Mouse (Mus musculus): ENCODE measurements around the gene Nprl3. TPM values are rescaled to one million over a fixed set of nuclear protein-coding genes. Genes with fewer than 3 reads are reported as not detected.
"Not testable (repeated sequence)": the region's sequence is repeated elsewhere in the genome, so short reads cannot be mapped to it uniquely, and the experiment has no call there.

Gene Nprl3
- total and polyA plus RNA-seq, 2 experiments from 2014 or later = 29.9 to 64.1 TPM

- Histone ChIP-seq H3K9me3 (replicated peaks; ENCODE audit: control insufficient read depth, low read length) (no peaks in the 10 kb centered on the region), H3K27me3 (ENCODE audit: control insufficient read depth, insufficient read depth, low read length) (no peaks in the 10 kb centered on the region), H3K36me3 (replicated peaks; ENCODE audit: control insufficient read depth, insufficient read depth, low read length) (no peaks in the 10 kb centered on the region), H3K27ac (ENCODE audit: low read depth) (no peak overlapping the region), H3K4me2 (ENCODE audit: low read depth, low read length) (no peak overlapping the region), H3K9ac (replicated peaks; ENCODE audit: low read depth, low read length) (no peak overlapping the region), H3K4me3 (ENCODE audit: low read depth, low read length) (no peak overlapping the region), H3K4me1 (ENCODE audit: control insufficient read depth, insufficient read depth) (no peaks in the 10 kb centered on the region)
- ATAC-seq (ENCODE audit: insufficient read depth, low read depth) = no peak
- WGBS = 34% methylated on average over 2 of the region's 2 CpGs
- DNase-seq (ENCODE audit: low spot score) = no peak
- no peak for TF ChIP-seq EP300 (IDR thresholded peaks at IDR 0.05; ENCODE audit: low read depth)
- no peak for TF ChIP-seq CTCF (IDR thresholded peaks at IDR 0.05; ENCODE audit: low read depth)
These were observed 35.4 kb upstream of the Nprl3 start for GRCm38 (mm10) chr11:32302824-32303419.

GRCm38 (mm10) chr11:32301506-32301905 lies 34.0 kb upstream of the Nprl3 start:
- TF ChIP-seq CTCF (IDR thresholded peaks at IDR 0.05; ENCODE audit: low read depth) = no peak
- TF ChIP-seq EP300 (IDR thresholded peaks at IDR 0.05; ENCODE audit: low read depth) = no peak
- Histone ChIP-seq H3K27me3 (ENCODE audit: control insufficient read depth, insufficient read depth, low read length) (no peaks in the 10 kb centered on the region), H3K4me1 (ENCODE audit: control insufficient read depth, insufficient read depth) (no peaks in the 10 kb centered on the region), H3K4me2 (ENCODE audit: low read depth, low read length) (no peak overlapping the region), H3K27ac (ENCODE audit: low read depth) (no peak overlapping the region), H3K9ac (replicated peaks; ENCODE audit: low read depth, low read length) (no peak overlapping the region), H3K36me3 (replicated peaks; ENCODE audit: control insufficient read depth, insufficient read depth, low read length) (no peaks in the 10 kb centered on the region), H3K4me3 (ENCODE audit: low read depth, low read length) (no peak overlapping the region), H3K9me3 (replicated peaks; ENCODE audit: control insufficient read depth, low read length) (no peaks in the 10 kb centered on the region)
- 44% methylated on average over 1 of the region's 1 CpGs for WGBS
- no peak for ATAC-seq (ENCODE audit: insufficient read depth, low read depth)
- DNase-seq (ENCODE audit: low spot score) = no peak

- Histone ChIP-seq H3K27me3 (ENCODE audit: control insufficient read depth, insufficient read depth, low read length) (no peaks in the 10 kb centered on the region), H3K9ac (replicated peaks; ENCODE audit: low read depth, low read length) (no peak overlapping the region), H3K4me2 (ENCODE audit: low read depth, low read length) (peak overlapping the region; percentile 23; the same call in 1 of the 2 replicates), H3K36me3 (replicated peaks; ENCODE audit: control insufficient read depth, insufficient read depth, low read length) (no peaks in the 10 kb centered on the region), H3K4me1 (ENCODE audit: control insufficient read depth, insufficient read depth) (no peaks in the 10 kb centered on the region), H3K4me3 (ENCODE audit: low read depth, low read length) (no peak overlapping the region), H3K27ac (ENCODE audit: low read depth) (no peak overlapping the region), H3K9me3 (replicated peaks; ENCODE audit: control insufficient read depth, low read length) (no peaks in the 10 kb centered on the region)
- no peak for ATAC-seq (ENCODE audit: insufficient read depth, low read depth)
- DNase-seq (ENCODE audit: low spot score) = no peak
- 52% methylated on average over 14 of the region's 17 CpGs for WGBS
- TF ChIP-seq EP300 (IDR thresholded peaks at IDR 0.05; ENCODE audit: low read depth) (no peak), CTCF (IDR thresholded peaks at IDR 0.05; ENCODE audit: low read depth) (no peak)
These were observed 33.1 kb upstream of the Nprl3 start for GRCm38 (mm10) chr11:32300279-32301267.

GRCm38 (mm10) chr11:32299865-32300264 lies 32.4 kb upstream of the Nprl3 start, which contains the start of gene Hbq1a:
Hbq1a (plus strand) TSS chr11:32300069.
- H3K9me3 ChIP-seq (replicated peaks; ENCODE audit: control insufficient read depth, low read length); H3K9ac ChIP-seq (replicated peaks; ENCODE audit: low read depth, low read length); H3K27ac ChIP-seq (ENCODE audit: low read depth); H3K4me3 ChIP-seq (ENCODE audit: low read depth, low read length); H3K27me3 ChIP-seq (ENCODE audit: control insufficient read depth, insufficient read depth, low read length); H3K4me1 ChIP-seq (ENCODE audit: control insufficient read depth, insufficient read depth); DNase-seq (ENCODE audit: low spot score); H3K36me3 ChIP-seq (replicated peaks; ENCODE audit: control insufficient read depth, insufficient read depth, low read length): not testable (repeated sequence)
- peak; percentile 24; the same call in 1 of the 2 replicates for ATAC-seq (ENCODE audit: insufficient read depth, low read depth)
- peak within 1 kb of the TSS; percentile 23; the same call in 1 of the 2 replicates for H3K4me2 ChIP-seq (ENCODE audit: low read depth, low read length)
- peak; percentile 70 for TF ChIP-seq CTCF (IDR thresholded peaks at IDR 0.05; ENCODE audit: low read depth)
- WGBS = 6% methylated on average over 16 of the region's 16 CpGs

- Histone ChIP-seq H3K27me3 (ENCODE audit: control insufficient read depth, insufficient read depth, low read length) (peaks cover 11% of the 10 kb centered on the region; the same call in 1 of the 2 replicates), H3K4me3 (ENCODE audit: low read depth, low read length) (no peak overlapping the region), H3K9ac (replicated peaks; ENCODE audit: low read depth, low read length) (no peak overlapping the region), H3K4me1 (ENCODE audit: control insufficient read depth, insufficient read depth) (no peaks in the 10 kb centered on the region), H3K4me2 (ENCODE audit: low read depth, low read length) (no peak overlapping the region), H3K27ac (ENCODE audit: low read depth) (no peak overlapping the region), H3K9me3 (replicated peaks; ENCODE audit: control insufficient read depth, low read length) (no peaks in the 10 kb centered on the region), H3K36me3 (replicated peaks; ENCODE audit: control insufficient read depth, insufficient read depth, low read length) (no peaks in the 10 kb centered on the region)
- ATAC-seq (ENCODE audit: insufficient read depth, low read depth) (no peak), DNase-seq (ENCODE audit: low spot score) (no peak)
- WGBS = 89% methylated on average over 2 of the region's 2 CpGs
- TF ChIP-seq EP300 (IDR thresholded peaks at IDR 0.05; ENCODE audit: low read depth) = no peak
- TF ChIP-seq CTCF (IDR thresholded peaks at IDR 0.05; ENCODE audit: low read depth) = no peak
These were observed 31.0 kb upstream of the Nprl3 start for GRCm38 (mm10) chr11:32298532-32298918.
